Mouse (Mus musculus): ENCODE measurements around the gene Cnpy4. TPM values are rescaled to one million over a fixed set of nuclear protein-coding genes. Genes with fewer than 3 reads are reported as not detected.

Cnpy4 gene
- total and polyA plus RNA-seq, 2 experiments from 2014 or later, result 11.0 to 23.4 TPM

- WGBS, result 59% methylated on average over 2 of the region's 2 CpGs
- H3K27me3 ChIP-seq (ENCODE audit: insufficient read depth, low read length), result no peaks in the 10 kb centered on the region
Measured at GRCm38 (mm10) chr5:138225700-138226099, 38.4 kb downstream of the Cnpy4 start, which contains the start of gene Nxpe5. Gene Nxpe5 (plus strand): TSS chr5:138225898.

GRCm38 (mm10) chr5:138226491-138226890 lies 39.2 kb downstream of the Cnpy4 start:
- H3K36me3 ChIP-seq (ENCODE audit: insufficient read depth, low read length), result no peaks in the 10 kb centered on the region
- H3K27me3 ChIP-seq (ENCODE audit: insufficient read depth, low read length), result no peaks in the 10 kb centered on the region
- 74% methylated on average over 4 of the region's 4 CpGs for WGBS
- H3K9ac ChIP-seq (replicated peaks; ENCODE audit: low read length), result no peak overlapping the region
- H3K4me2 ChIP-seq (ENCODE audit: low read depth, low read length), result no peak overlapping the region
- ATAC-seq (no peak), DNase-seq (ENCODE audit: low spot score) (no peak)
- TF ChIP-seq CTCF (IDR thresholded peaks at IDR 0.05; ENCODE audit: low read depth), result no peak
- H3K9me3 ChIP-seq (ENCODE audit: low read length), result no peaks in the 10 kb centered on the region
- no peak overlapping the region for H3K27ac ChIP-seq
- H3K4me1 ChIP-seq (ENCODE audit: insufficient read depth, low read length), result no peaks in the 10 kb centered on the region
- no peak overlapping the region for H3K4me3 ChIP-seq (ENCODE audit: low read length)

More at GRCm38 (mm10) chr5:138225700-138226099, 38.4 kb downstream of the Cnpy4 start, which contains the start of gene Nxpe5:
- no peak for ATAC-seq
- Histone ChIP-seq H3K27ac (no peak within 1 kb of the TSS), H3K4me2 (ENCODE audit: low read depth, low read length) (no peak within 1 kb of the TSS), H3K4me3 (ENCODE audit: low read length) (no peak within 1 kb of the TSS), H3K9ac (replicated peaks; ENCODE audit: low read length) (no peak within 1 kb of the TSS), H3K9me3 (ENCODE audit: low read length) (no peaks in the 10 kb centered on the region), H3K36me3 (ENCODE audit: insufficient read depth, low read length) (no peaks in the 10 kb centered on the region), H3K4me1 (ENCODE audit: insufficient read depth, low read length) (no peaks in the 10 kb centered on the region)
- TF ChIP-seq CTCF (IDR thresholded peaks at IDR 0.05; ENCODE audit: low read depth), result no peak
- DNase-seq (ENCODE audit: low spot score), result no peak

- H3K36me3 ChIP-seq (ENCODE audit: insufficient read depth, low read length), result no peaks in the 10 kb centered on the region
- H3K4me1 ChIP-seq (ENCODE audit: insufficient read depth, low read length), result no peaks in the 10 kb centered on the region
- TF ChIP-seq CTCF (IDR thresholded peaks at IDR 0.05; ENCODE audit: low read depth), result no peak
- DNase-seq (ENCODE audit: low spot score), result no peak
- H3K27ac ChIP-seq, result no peak overlapping the region
- no peak overlapping the region for H3K4me3 ChIP-seq (ENCODE audit: low read length)
- no peak for ATAC-seq
- H3K27me3 ChIP-seq (ENCODE audit: insufficient read depth, low read length), result no peaks in the 10 kb centered on the region
- no peak overlapping the region for H3K4me2 ChIP-seq (ENCODE audit: low read depth, low read length)
- no peaks in the 10 kb centered on the region for H3K9me3 ChIP-seq (ENCODE audit: low read length)
- H3K9ac ChIP-seq (replicated peaks; ENCODE audit: low read length), result no peak overlapping the region
- WGBS, result 74% methylated on average over 2 of the region's 2 CpGs
Measured at GRCm38 (mm10) chr5:138227367-138227766, 40.1 kb downstream of the Cnpy4 start.

GRCm38 (mm10) chr5:138228026-138228425 lies 40.7 kb downstream of the Cnpy4 start:
- Histone ChIP-seq H3K4me3 (ENCODE audit: low read length) (no peak overlapping the region), H3K27ac (no peak overlapping the region), H3K4me1 (ENCODE audit: insufficient read depth, low read length) (no peaks in the 10 kb centered on the region), H3K9ac (replicated peaks; ENCODE audit: low read length) (no peak overlapping the region), H3K27me3 (ENCODE audit: insufficient read depth, low read length) (no peaks in the 10 kb centered on the region), H3K36me3 (ENCODE audit: insufficient read depth, low read length) (no peaks in the 10 kb centered on the region), H3K4me2 (ENCODE audit: low read depth, low read length) (no peak overlapping the region), H3K9me3 (ENCODE audit: low read length) (no peaks in the 10 kb centered on the region)
- DNase-seq (ENCODE audit: low spot score) (peak; percentile 9), ATAC-seq (no peak)
- 67% methylated on average over 3 of the region's 3 CpGs for WGBS
- peak; percentile 56 for TF ChIP-seq CTCF (IDR thresholded peaks at IDR 0.05; ENCODE audit: low read depth)

GRCm38 (mm10) chr5:138229511-138229910 lies 42.2 kb downstream of the Cnpy4 start:
- no peak for TF ChIP-seq CTCF (IDR thresholded peaks at IDR 0.05; ENCODE audit: low read depth)
- 95% methylated on average over 3 of the region's 3 CpGs for WGBS
- no peak overlapping the region for H3K9ac ChIP-seq (replicated peaks; ENCODE audit: low read length)

GRCm38 (mm10) chr5:138233778-138234177 lies 46.5 kb downstream of the Cnpy4 start:
- H3K9ac ChIP-seq (replicated peaks; ENCODE audit: low read length), result no peak overlapping the region
- no peaks in the 10 kb centered on the region for H3K36me3 ChIP-seq (ENCODE audit: insufficient read depth, low read length)
- H3K27ac ChIP-seq, result no peak overlapping the region
- H3K27me3 ChIP-seq (ENCODE audit: insufficient read depth, low read length), result no peaks in the 10 kb centered on the region
- H3K4me2 ChIP-seq (ENCODE audit: low read depth, low read length), result no peak overlapping the region
- H3K9me3 ChIP-seq (ENCODE audit: low read length), result no peaks in the 10 kb centered on the region
- DNase-seq (ENCODE audit: low spot score), result no peak
- TF ChIP-seq CTCF (IDR thresholded peaks at IDR 0.05; ENCODE audit: low read depth), result no peak
- no peak for ATAC-seq
- no peaks in the 10 kb centered on the region for H3K4me1 ChIP-seq (ENCODE audit: insufficient read depth, low read length)
- no peak overlapping the region for H3K4me3 ChIP-seq (ENCODE audit: low read length)
- WGBS, result 87% methylated on average over 2 of the region's 2 CpGs

More at GRCm38 (mm10) chr5:138229511-138229910, 42.2 kb downstream of the Cnpy4 start:
- H3K4me3 ChIP-seq (ENCODE audit: low read length), result no peak overlapping the region
- no peaks in the 10 kb centered on the region for H3K4me1 ChIP-seq (ENCODE audit: insufficient read depth, low read length)
- H3K27ac ChIP-seq, result no peak overlapping the region
- no peaks in the 10 kb centered on the region for H3K36me3 ChIP-seq (ENCODE audit: insufficient read depth, low read length)
- H3K9me3 ChIP-seq (ENCODE audit: low read length), result no peaks in the 10 kb centered on the region
- no peak for ATAC-seq
- no peak overlapping the region for H3K4me2 ChIP-seq (ENCODE audit: low read depth, low read length)
- DNase-seq (ENCODE audit: low spot score), result no peak
- H3K27me3 ChIP-seq (ENCODE audit: insufficient read depth, low read length), result no peaks in the 10 kb centered on the region

- DNase-seq (ENCODE audit: low spot score) (no peak), ATAC-seq (no peak)
- no peak for TF ChIP-seq CTCF (IDR thresholded peaks at IDR 0.05; ENCODE audit: low read depth)
- H3K27ac ChIP-seq, result no peak overlapping the region
- H3K27me3 ChIP-seq (ENCODE audit: insufficient read depth, low read length), result no peaks in the 10 kb centered on the region
- H3K36me3 ChIP-seq (ENCODE audit: insufficient read depth, low read length), result no peaks in the 10 kb centered on the region
- H3K9ac ChIP-seq (replicated peaks; ENCODE audit: low read length), result no peak overlapping the region
- H3K4me1 ChIP-seq (ENCODE audit: insufficient read depth, low read length), result no peaks in the 10 kb centered on the region
- H3K4me2 ChIP-seq (ENCODE audit: low read depth, low read length), result no peak overlapping the region
- no peaks in the 10 kb centered on the region for H3K9me3 ChIP-seq (ENCODE audit: low read length)
- H3K4me3 ChIP-seq (ENCODE audit: low read length), result no peak overlapping the region
Measured at GRCm38 (mm10) chr5:138234224-138234623, 46.9 kb downstream of the Cnpy4 start.

Data from hindbrain, postnatal 0 days (tissue).